Comparison of ENCODE assay signal across 14 mouse cellular contexts in the genomic region with DNA sequence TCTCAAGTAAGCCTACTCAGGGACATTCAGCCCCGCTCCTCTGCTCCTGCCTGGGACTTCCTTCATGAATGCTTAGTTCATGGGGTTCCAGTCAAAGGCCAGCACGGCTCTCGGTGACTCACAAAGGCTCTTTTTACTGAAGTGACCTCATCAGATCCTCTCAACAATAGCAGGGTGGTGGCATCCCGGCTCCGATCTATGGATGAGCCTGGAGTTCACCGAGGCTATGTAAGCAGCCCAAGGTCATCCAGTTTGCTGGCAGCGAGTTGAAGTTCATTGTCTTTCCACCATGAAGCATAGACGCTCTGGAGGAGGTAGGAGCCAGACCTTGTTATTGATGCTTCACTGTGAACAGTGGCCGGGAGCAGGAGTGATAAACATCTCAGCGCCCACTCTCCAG. TPM values are rescaled to one million over a fixed set of nuclear protein-coding genes. Genes with fewer than 3 reads are reported as not detected.
DNase-seq lines count a peak whose midpoint lies in the region; ATAC-seq and TF ChIP-seq lines count a peak whose summit lies in the region.
"Had no signal": no experiment of that assay in that cellular context is flagged by ENCODE, and none has a peak within 500 bp of the region (broad histone marks: within the 10 kb centered on the region; RNA-seq: fewer than 3 reads in every experiment).

No protein-coding gene starts in this region.

- DNase-seq in adrenal gland, adult (ENCODE audit: inconsistent age in 2 of 2, low spot score in 1 of 2), result peak; percentile 29 to 60
- DNase-seq in adrenal gland, adult 2 months, result no peak
- no peak for DNase-seq in heart, adult 11 months
- no peak for DNase-seq in left cerebral cortex, adult 2 months (ENCODE audit: extremely low spot score in 1 of 2, low spot score in 2 of 2)
- no peak for DNase-seq in left cerebral cortex, postnatal 36 days (ENCODE audit: low spot score in 2 of 2)
- no peak for DNase-seq in spleen, adult 18-20 months
- DNase-seq: cerebellum, postnatal 25 days; kidney, postnatal 10 days; left cerebral cortex, postnatal 4 days had no signal

- peaks cover 10 to 17% of the 10 kb centered on the region in 2 experiments; a peak in 3 of 4 replicates for H3K4me1 ChIP-seq in heart, embryonic 14.5 days (ENCODE audit: control insufficient read depth in 2 of 2, insufficient read depth in 2 of 2, low read length in 2 of 2)
- no peaks in the 10 kb centered on the region for H3K4me1 ChIP-seq in cortical plate, adult 2 months (ENCODE audit: control insufficient read depth, insufficient read depth, low read length)

- no peaks in the 10 kb centered on the region for H3K27me3 ChIP-seq in heart, embryonic 14.5 days (ENCODE audit: control insufficient read depth, insufficient read depth, low read length)
- H3K27me3 ChIP-seq: heart, embryonic 12.5 days had no signal

- no peak for TF ChIP-seq POLR2A in cortical plate, adult 2 months (IDR thresholded peaks at IDR 0.05; ENCODE audit: extremely low read depth, insufficient read depth, low read length)

- no peak overlapping the region for H3K9ac ChIP-seq in heart, embryonic 14.5 days (ENCODE audit: low read length)
- H3K9ac ChIP-seq: heart, embryonic 12.5 days; liver, embryonic 15.5 days had no signal

- H3K36me3 ChIP-seq in heart, embryonic 14.5 days (ENCODE audit: control insufficient read depth, insufficient read depth, low read length), result no peaks in the 10 kb centered on the region
- H3K36me3 ChIP-seq: heart, embryonic 12.5 days; liver, embryonic 15.5 days had no signal

- H3K4me2 ChIP-seq in heart, embryonic 14.5 days (ENCODE audit: low read length), result no peak overlapping the region
- H3K4me2 ChIP-seq: heart, embryonic 12.5 days; liver, embryonic 15.5 days had no signal

- intact Hi-C loops in left cerebral cortex, adult 2 months (cut with DNase I), result no loop called here
- intact Hi-C loops in left cerebral cortex, postnatal 36 days (cut with DNase I), result no loop called here

- ATAC-seq in heart, embryonic 14.5 days (ENCODE audit: insufficient number of reproducible peaks, insufficient read depth, low FRiP score, low read depth), result no peak

- H3K9me3 ChIP-seq in heart, embryonic 14.5 days (ENCODE audit: control insufficient read depth, low read length), result no peaks in the 10 kb centered on the region
- H3K9me3 ChIP-seq: heart, embryonic 12.5 days; liver, embryonic 15.5 days had no signal

- peak overlapping the region; percentile 4 to 16; a peak in 1 of 4 replicates for H3K27ac ChIP-seq in heart, embryonic 14.5 days (replicated peaks in 1 of 2; ENCODE audit: control insufficient read depth in 1 of 2, insufficient read depth in 1 of 2, low read depth in 2 of 2, low read length in 2 of 2)
- peak overlapping the region; percentile 55 for H3K27ac ChIP-seq in left cerebral cortex, adult 2 months
- H3K27ac ChIP-seq in cortical plate, adult 2 months (ENCODE audit: insufficient read depth, low read length), result peak overlapping the region; percentile 82
- H3K27ac ChIP-seq: liver, embryonic 15.5 days had no signal

- whole genome bisulfite sequencing in heart, embryonic 14.5 days, result 45% methylated on average over 10 of the region's 10 CpGs

- H3K4me3 ChIP-seq in heart, embryonic 14.5 days (ENCODE audit: control insufficient read depth in 1 of 2, insufficient read depth in 1 of 2, low read depth in 1 of 2, low read length in 2 of 2), result no peak overlapping the region
- no peak overlapping the region for H3K4me3 ChIP-seq in left cerebral cortex, adult 2 months
- peak overlapping the region; percentile 30 for H3K4me3 ChIP-seq in cortical plate, adult 2 months (ENCODE audit: insufficient read depth, low read length)
- H3K4me3 ChIP-seq: heart, embryonic 12.5 days; liver, embryonic 15.5 days had no signal

- TF ChIP-seq CTCF in left cerebral cortex, adult 2 months (IDR thresholded peaks at IDR 0.05), result no peak
- no peak for TF ChIP-seq CTCF in cortical plate, adult 2 months (IDR thresholded peaks at IDR 0.05; ENCODE audit: extremely low read depth, insufficient read depth, low read length)

RNA-seq across cellular contexts. Expression of a gene that starts 3.6 kb away (rescaled TPM):
- total RNA-seq in adrenal gland, adult 2 months (2021), result not detected
- polyA plus RNA-seq in adrenal gland, adult 2 months (2012; rRNA removed), result 0.15 and 0.28 TPM in 2 replicates
- 5,020 and 5,035 TPM in 2 replicates for polyA plus RNA-seq in heart, embryonic 14.5 days (2014; fragmentation: Nextera tagmentation; extraction: Ambion mirVana)
- total RNA-seq in left cerebral cortex, adult 2 months (2021), result 1 to 10 TPM; 1.6 to 1.7 TPM
- 1 to 10 TPM; 2.2 to 4.8 TPM for total RNA-seq in left cerebral cortex, postnatal 36 days (2021)
- 17.4 and 18.8 TPM in 2 replicates for polyA plus RNA-seq in cortical plate, adult 2 months (2012; rRNA removed)
- total RNA-seq: left cerebral cortex, postnatal 4 days; monocyte, adult 5-6 weeks had no signal

RNA-seq across cellular contexts. Expression of a gene that starts 16.9 kb away (rescaled TPM):
- 10 to 100 TPM; 35.1 to 83.1 TPM for total RNA-seq in adrenal gland, adult 2 months (2021)
- polyA plus RNA-seq in adrenal gland, adult 2 months (2012; rRNA removed), result 119 and 180 TPM in 2 replicates
- polyA plus RNA-seq in heart, embryonic 14.5 days (2014; fragmentation: Nextera tagmentation; extraction: Ambion mirVana), result 72.4 and 77.2 TPM in 2 replicates
- 10 to 100 TPM; 18.2 to 20.0 TPM for total RNA-seq in left cerebral cortex, adult 2 months (2021)
- total RNA-seq in left cerebral cortex, postnatal 36 days (2021), result 10 to 100 TPM; 18.2 to 28.8 TPM
- polyA plus RNA-seq in cortical plate, adult 2 months (2012; rRNA removed), result 55.8 and 57.3 TPM in 2 replicates

RNA-seq across cellular contexts. Expression of a gene that starts 35.6 kb away (rescaled TPM):
- under 1 TPM; 0.14 to 0.17 TPM for total RNA-seq in adrenal gland, adult 2 months (2021)
- polyA plus RNA-seq in adrenal gland, adult 2 months (2012; rRNA removed), result 0.38 and 0.40 TPM in 2 replicates
- polyA plus RNA-seq in heart, embryonic 14.5 days (2014; fragmentation: Nextera tagmentation; extraction: Ambion mirVana), result 3.1 and 4.8 TPM in 2 replicates
- total RNA-seq in left cerebral cortex, adult 2 months (2021), result under 1 TPM; 0.95 to 0.98 TPM
- total RNA-seq in left cerebral cortex, postnatal 36 days (2021), result 1 to 10 TPM; 1.1 to 1.5 TPM
- 2.9 and 3.0 TPM in 2 replicates for polyA plus RNA-seq in cortical plate, adult 2 months (2012; rRNA removed)
- total RNA-seq: monocyte, adult 5-6 weeks had no signal

RNA-seq across cellular contexts. Expression of a gene that starts 53.3 kb away (rescaled TPM):
- 1 to 10 TPM; 3.1 to 5.7 TPM for total RNA-seq in adrenal gland, adult 2 months (2021)
- polyA plus RNA-seq in adrenal gland, adult 2 months (2012; rRNA removed), result 0.66 and 1.00 TPM in 2 replicates
- polyA plus RNA-seq in heart, embryonic 14.5 days (2014; fragmentation: Nextera tagmentation; extraction: Ambion mirVana), result 7,347 and 7,875 TPM in 2 replicates
- total RNA-seq in left cerebral cortex, adult 2 months (2021), result 1 to 10 TPM; 7.5 to 8.9 TPM
- total RNA-seq in left cerebral cortex, postnatal 36 days (2021), result 1 to 10 TPM; 5.8 to 7.5 TPM
- polyA plus RNA-seq in cortical plate, adult 2 months (2012; rRNA removed), result 15.4 and 16.2 TPM in 2 replicates
- total RNA-seq: monocyte, adult 5-6 weeks had no signal

Comparison
In these comparisons a context has a peak if more than half of its experiments do, and no peak if none do; other contexts are left out.
1. DNase-seq: peak in adrenal gland, adult (2 of 2); none in adrenal gland, adult 2 months (single experiment), heart, adult 11 months (single experiment), left cerebral cortex, adult 2 months (0 of 2), left cerebral cortex, postnatal 36 days (0 of 2) and spleen, adult 18-20 months (0 of 2).
2. H3K27ac ChIP-seq: peak in every context shown above with its lines; median percentile 82 in cortical plate, adult 2 months; 55 in left cerebral cortex, adult 2 months; 10 in heart, embryonic 14.5 days.